Mouse (Mus musculus) layer of hippocampus, postnatal 36 days (tissue): ENCODE measurements around the gene Spr. TPM values are rescaled to one million over a fixed set of nuclear protein-coding genes. Genes with fewer than 3 reads are reported as not detected.
"Not testable (repeated sequence)": the region's sequence is repeated elsewhere in the genome, so short reads cannot be mapped to it uniquely, and the experiment has no call there.

Experiments used
- DNase-seq, 2 experiments: peaks; one replicate each; pipeline ENCODE4 v3.0.0; 2022
- total RNA-seq, 2 experiments: library from RNA; stranded (reverse); gene quantifications; 2 replicates each; pipeline ENCODE4 v1.2.3; 2021

Gene Spr
- total RNA-seq, result 10 to 100 TPM; 48.7 to 52.6 TPM

GRCm38 (mm10) chr6:85137217-85138035, at the start of gene Spr:
Gene Spr, minus strand, starts transcription at chr6:85137766.
- DNase-seq, result peak; percentile 89 to 90

- no peak for DNase-seq
Measured at GRCm38 (mm10) chr6:85186744-85187059, 49.1 kb upstream of the Spr start.

- no peak for DNase-seq
Measured at GRCm38 (mm10) chr6:85186033-85186743, 48.6 kb upstream of the Spr start.

GRCm38 (mm10) chr6:85183951-85184350, 46.4 kb upstream of the Spr start:
- no peak for DNase-seq

- no peak for DNase-seq
Measured at GRCm38 (mm10) chr6:85180036-85180435, 42.5 kb upstream of the Spr start.

GRCm38 (mm10) chr6:85179569-85179968, 42.0 kb upstream of the Spr start:
- DNase-seq, result no peak

- no peak for DNase-seq
Measured at GRCm38 (mm10) chr6:85165440-85165921, 27.9 kb upstream of the Spr start.

- peak; percentile 61 to 70 for DNase-seq
Measured at GRCm38 (mm10) chr6:85160201-85160923, 22.8 kb upstream of the Spr start.

GRCm38 (mm10) chr6:85159092-85159760, 21.7 kb upstream of the Spr start:
- DNase-seq, result peak; percentile 48 to 54

GRCm38 (mm10) chr6:85158040-85158804, 20.7 kb upstream of the Spr start:
- not testable (repeated sequence) for DNase-seq

- not testable (repeated sequence) for DNase-seq
Measured at GRCm38 (mm10) chr6:85156551-85156950, 19.0 kb upstream of the Spr start.

- no peak for DNase-seq
Measured at GRCm38 (mm10) chr6:85154861-85155528, 17.4 kb upstream of the Spr start.

GRCm38 (mm10) chr6:85153970-85154540, 16.5 kb upstream of the Spr start:
- DNase-seq, result peak; percentile 61 to 71

GRCm38 (mm10) chr6:85150386-85150785, 12.8 kb upstream of the Spr start:
- no peak for DNase-seq

GRCm38 (mm10) chr6:85147636-85148035, 10.1 kb upstream of the Spr start:
- no peak for DNase-seq

GRCm38 (mm10) chr6:85144466-85144865, 6.9 kb upstream of the Spr start:
- DNase-seq, result no peak

- peak; percentile 29 to 44 for DNase-seq
Measured at GRCm38 (mm10) chr6:85141013-85141412, 3.4 kb upstream of the Spr start.

- no peak for DNase-seq
Measured at GRCm38 (mm10) chr6:85139534-85139933, 2.0 kb upstream of the Spr start.

GRCm38 (mm10) chr6:85136784-85137183, 782 bp downstream of the Spr start:
- DNase-seq, result not testable (repeated sequence)

GRCm38 (mm10) chr6:85132794-85133193, 4.8 kb downstream of the Spr start:
- DNase-seq, result peak in 1 of 2 experiments; percentile 29

GRCm38 (mm10) chr6:85132237-85132636, 5.3 kb downstream of the Spr start:
- not testable (repeated sequence) for DNase-seq
